Mouse (Mus musculus): ENCODE results near the gene C2cd2l.

- TF ChIP-seq CTCF (IDR thresholded peaks at IDR 0.05; ENCODE audit: insufficient read depth, low read length): no peak
- no peak for TF ChIP-seq POLR2A (IDR thresholded peaks at IDR 0.05; ENCODE audit: borderline replicate concordance, extremely low read depth, low read depth, low read length)
Observed at GRCm38 (mm10) chr9:44327064-44327711, 7.1 kb upstream of the C2cd2l start.

Data from lung, adult 2 months (tissue).